Mouse (Mus musculus): Measurements from ENCODE around the gene Aff1.

DNA sequence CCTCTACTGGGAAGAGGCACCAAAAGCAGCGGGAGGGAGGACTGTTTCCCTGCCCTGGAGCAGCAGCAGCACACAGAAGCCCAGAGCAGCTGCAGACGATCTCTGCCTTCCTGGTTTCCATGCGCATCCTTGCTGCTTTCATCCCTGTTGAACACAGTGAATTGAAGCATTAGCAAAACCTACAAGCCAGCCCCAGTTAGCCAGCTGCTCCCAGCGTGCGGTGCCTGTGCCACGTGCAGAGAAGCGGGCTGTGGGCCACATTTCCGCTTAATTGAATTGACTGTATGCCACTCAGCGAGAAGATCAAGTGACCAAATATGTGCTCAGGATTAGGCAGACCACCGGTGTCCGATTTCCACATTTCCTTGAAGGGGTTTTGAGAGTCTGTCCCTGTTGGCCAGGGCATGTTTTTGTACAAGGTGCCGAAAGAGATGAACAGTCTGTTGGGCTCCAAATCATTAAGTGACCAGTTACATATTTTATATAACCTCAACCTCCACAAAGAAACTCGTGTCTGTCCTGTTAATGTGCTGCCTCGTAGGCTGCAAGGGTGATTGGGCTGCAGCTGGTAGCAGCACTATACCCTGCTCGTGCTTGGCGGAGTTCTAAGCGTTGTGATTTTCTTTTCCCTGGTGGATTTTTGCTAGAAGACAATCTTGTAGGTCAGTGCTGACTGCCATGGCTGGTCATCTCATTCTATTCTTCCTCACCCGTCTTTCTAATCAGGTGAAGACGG is 153.4 kb downstream of the Aff1 start:
- no peak for TF ChIP-seq EP300 (IDR thresholded peaks at IDR 0.05; ENCODE audit: low read depth)
- TF ChIP-seq CTCF (IDR thresholded peaks at IDR 0.05; ENCODE audit: low read depth), result no peak

All from liver, embryonic 14.5 days (tissue).